Mouse (Mus musculus): Measurements from ENCODE around the gene Acsl6.

GRCm38 (mm10) chr11:54267177-54267576, 36.4 kb upstream of the Acsl6 start, which contains the start of gene Il3:
- TF ChIP-seq CTCF (IDR thresholded peaks at IDR 0.05) (no peak), EP300 (IDR thresholded peaks at IDR 0.05) (no peak)

Measured in lung, postnatal 0 days (tissue).